Mouse (Mus musculus) Patski (cell line): ENCODE measurements at regions not wholly inside any gene's neighbourhood (a gene's known extent, or its start where the extent isn't known, plus 50 kb on each side); places are given as distances from the start of the nearest gene placed in this dataset.

ENCODE experiments used
- ATAC-seq: fragments of 100-300 bp; one replicate; pipeline ENCODE4 v1.8.0; 2021
- CTCF ChIA-PET: fragments of 350-600 bp; sonication (Branson Sonifier 250); formaldehyde crosslinking; loops from one replicate; lab custom pipeline; 2022; ENCODE audit warnings: inconsistent platforms; lab: Charles Lee
- POLR2A ChIA-PET: fragments of 350-600 bp; sonication (Branson Sonifier 250); formaldehyde crosslinking; loops from one replicate; lab custom pipeline; 2022; ENCODE audit warnings: antibody characterized with exemption, inconsistent platforms; lab: Charles Lee
- DNase-seq: peaks from one replicate; pipeline ENCODE4 v3.0.0-alpha.2; 2011; ENCODE audit warnings: low read depth, low spot score
- H3K27me3 ChIP-seq: fragments of 371-371 bp; one replicate; pipeline ENCODE4 v1.5.1; 2021
- CTCF ChIP-seq: fragments of 100-300 bp; IDR thresholded peaks from one replicate; pipeline ENCODE4 v1.5.1; 2021
- in situ Hi-C: fragments of 300-500 bp; cut with MboI; formaldehyde crosslinking; loops from 3 replicates; pipeline ENCODE4 v1.11.1; 2018; ENCODE audit warnings: low pct_unique_long_range_greater_than_20kb, mixed read lengths

DNA sequence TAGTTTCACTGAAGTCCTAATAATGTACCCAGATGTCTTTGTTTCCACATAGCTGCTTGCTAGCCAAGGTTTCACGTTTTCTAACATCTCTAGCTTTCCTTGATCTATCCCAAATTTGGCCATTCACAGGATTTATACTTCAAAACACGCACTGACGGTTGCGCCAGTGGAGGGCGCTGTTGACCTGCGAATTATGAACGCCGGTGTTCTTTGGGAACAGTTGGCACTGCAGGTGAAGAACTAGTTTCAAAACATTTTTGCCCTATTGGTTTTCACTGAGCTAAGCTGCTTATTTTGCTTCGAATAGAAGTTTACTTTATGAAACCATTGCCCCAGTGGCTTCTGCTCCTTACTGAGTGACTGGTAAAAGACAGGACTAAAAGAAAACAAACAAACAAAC is 76.7 kb upstream of the Slitrk3 start:
- in situ Hi-C loops = no loop called here
- TF ChIP-seq CTCF = peak; percentile 53
- H3K27me3 ChIP-seq = no peaks in the 10 kb centered on the region
- no peak for ATAC-seq
- POLR2A ChIA-PET = no interaction called here
- CTCF ChIA-PET = no interaction called here
- DNase-seq = no peak

DNA sequence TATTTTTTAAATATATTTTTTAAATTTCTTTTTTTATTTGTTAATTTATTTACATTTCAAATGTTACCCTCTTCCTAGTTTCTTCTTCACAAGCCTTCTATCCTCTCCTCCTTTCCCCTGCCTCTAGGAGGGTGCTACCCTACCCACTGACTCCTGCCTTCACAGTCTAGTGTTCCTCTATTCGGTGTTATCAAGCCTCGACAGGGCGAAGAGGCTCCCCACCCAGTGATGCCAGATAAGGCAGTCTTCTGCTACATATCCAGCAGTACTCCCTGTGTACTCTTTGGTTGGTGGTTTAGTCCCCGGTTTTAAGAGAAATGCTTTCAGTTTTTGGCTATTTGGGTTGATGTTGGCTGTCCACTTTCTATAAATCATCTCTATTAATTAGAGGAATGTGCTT is 67.5 kb upstream of the Slitrk3 start:
- no peak for ATAC-seq
- no peak for DNase-seq
- H3K27me3 ChIP-seq = no peaks in the 10 kb centered on the region
- CTCF ChIA-PET = no interaction called here
- in situ Hi-C loops = no loop called here
- TF ChIP-seq CTCF = no peak
- POLR2A ChIA-PET = no interaction called here

DNA sequence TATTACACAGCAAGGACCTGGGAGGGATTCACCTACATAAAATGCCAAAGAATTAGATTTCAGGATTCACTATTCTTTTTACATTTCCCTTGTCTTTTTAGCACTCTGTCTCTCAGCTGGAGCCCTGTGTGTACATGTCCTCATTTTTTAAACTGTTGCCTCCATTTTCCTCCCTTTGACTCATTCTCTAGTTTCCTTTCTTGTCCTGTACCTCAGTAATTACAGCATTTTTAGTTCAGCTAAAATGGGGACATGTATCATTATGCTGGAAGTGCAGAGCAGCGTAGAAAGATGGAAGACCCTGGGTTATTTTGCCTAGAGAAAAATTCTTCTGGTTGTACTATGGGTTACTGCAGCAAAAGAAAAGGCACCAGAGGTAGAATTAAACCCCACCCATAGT is 51.5 kb upstream of the Slitrk3 start:
- in situ Hi-C loops = no loop called here
- no peaks in the 10 kb centered on the region for H3K27me3 ChIP-seq
- ATAC-seq (no peak), DNase-seq (no peak)
- ChIA-PET CTCF (no interaction called here), POLR2A (no interaction called here)
- no peak for TF ChIP-seq CTCF
